Mouse (Mus musculus): ENCODE data around the gene Slc25a22. TPM values are rescaled to one million over a fixed set of nuclear protein-coding genes. Genes with fewer than 3 reads are reported as not detected.
A peak's percentile ranks its signal among the peaks of the same experiment; 100 is the strongest.

The Slc25a22 gene
- total and polyA plus RNA-seq, 2 experiments from 2014 or later, result 87.3 to 126 TPM

GRCm38 (mm10) chr7:141405466-141405865 lies 32.2 kb downstream of the Slc25a22 start:
- Histone ChIP-seq H3K27me3 (ENCODE audit: insufficient read depth, low read length) (no peaks in the 10 kb centered on the region), H3K27ac (no peak overlapping the region), H3K9ac (replicated peaks; ENCODE audit: low read length) (no peak overlapping the region), H3K4me2 (ENCODE audit: low read depth, low read length) (no peak overlapping the region), H3K9me3 (ENCODE audit: low read length) (no peaks in the 10 kb centered on the region), H3K4me1 (ENCODE audit: insufficient read depth, low read length) (no peaks in the 10 kb centered on the region; the same call in 1 of the 2 replicates), H3K36me3 (ENCODE audit: insufficient read depth, low read length) (peaks cover 22% of the 10 kb centered on the region; the same call in 1 of the 2 replicates), H3K4me3 (ENCODE audit: low read length) (no peak overlapping the region)
- no peak for ATAC-seq
- TF ChIP-seq CTCF (IDR thresholded peaks at IDR 0.05; ENCODE audit: low read depth), result no peak
- 87% methylated on average over 4 of the region's 4 CpGs for WGBS
- no peak for DNase-seq (ENCODE audit: low spot score)

DNA sequence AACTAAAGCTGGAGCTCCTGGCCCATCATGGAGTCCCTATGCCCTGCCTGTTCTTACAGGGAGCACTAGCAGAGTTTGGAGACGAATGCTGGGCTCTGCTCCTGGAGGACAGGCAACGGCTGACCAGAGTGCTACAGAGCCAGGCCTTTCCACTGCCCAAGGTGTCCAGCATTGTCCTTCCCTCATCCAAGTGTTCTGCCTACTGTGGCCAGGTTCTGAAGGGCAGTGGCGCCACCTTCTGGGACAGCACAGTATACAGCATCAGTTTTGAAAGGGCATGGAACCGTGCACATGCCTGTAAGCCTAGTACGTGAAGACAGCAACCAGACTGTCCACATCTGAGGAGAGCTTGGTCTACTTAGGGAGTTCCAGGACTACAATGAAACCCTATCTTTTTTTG lies 34.4 kb downstream of the Slc25a22 start:
- Histone ChIP-seq H3K9me3 (ENCODE audit: low read length) (no peaks in the 10 kb centered on the region), H3K27ac (no peak overlapping the region), H3K4me2 (ENCODE audit: low read depth, low read length) (no peak overlapping the region), H3K9ac (replicated peaks; ENCODE audit: low read length) (no peak overlapping the region), H3K4me1 (ENCODE audit: insufficient read depth, low read length) (no peaks in the 10 kb centered on the region), H3K36me3 (ENCODE audit: insufficient read depth, low read length) (peaks cover 35% of the 10 kb centered on the region), H3K4me3 (ENCODE audit: low read length) (no peak overlapping the region), H3K27me3 (ENCODE audit: insufficient read depth, low read length) (no peaks in the 10 kb centered on the region)
- peak; percentile 88 for TF ChIP-seq CTCF (IDR thresholded peaks at IDR 0.05; ENCODE audit: low read depth)
- 36% methylated on average over 5 of the region's 5 CpGs for WGBS
- ATAC-seq (peak; percentile 83), DNase-seq (ENCODE audit: low spot score) (peak; percentile 64)

- H3K9me3 ChIP-seq (ENCODE audit: low read length), result no peaks in the 10 kb centered on the region
- ATAC-seq, result no peak
- H3K27me3 ChIP-seq (ENCODE audit: insufficient read depth, low read length), result no peaks in the 10 kb centered on the region
- H3K4me3 ChIP-seq (ENCODE audit: low read length), result no peak overlapping the region
- DNase-seq (ENCODE audit: low spot score), result no peak
- no peak for TF ChIP-seq CTCF (IDR thresholded peaks at IDR 0.05; ENCODE audit: low read depth)
- H3K36me3 ChIP-seq (ENCODE audit: insufficient read depth, low read length), result peaks cover 29% of the 10 kb centered on the region
- no peak overlapping the region for H3K9ac ChIP-seq (replicated peaks; ENCODE audit: low read length)
- no peak overlapping the region for H3K4me2 ChIP-seq (ENCODE audit: low read depth, low read length)
- WGBS, result 87% methylated on average over 1 of the region's 1 CpGs
- H3K4me1 ChIP-seq (ENCODE audit: insufficient read depth, low read length), result peaks cover 7% of the 10 kb centered on the region; the same call in 1 of the 2 replicates
- no peak overlapping the region for H3K27ac ChIP-seq
These were observed 42.3 kb downstream of the Slc25a22 start for GRCm38 (mm10) chr7:141395348-141395747.

GRCm38 (mm10) chr7:141394771-141395170 lies 42.9 kb downstream of the Slc25a22 start:
- no peak overlapping the region for H3K4me2 ChIP-seq (ENCODE audit: low read depth, low read length)
- H3K9ac ChIP-seq (replicated peaks; ENCODE audit: low read length), result no peak overlapping the region
- H3K4me1 ChIP-seq (ENCODE audit: insufficient read depth, low read length), result peaks cover 7% of the 10 kb centered on the region; the same call in 1 of the 2 replicates
- H3K9me3 ChIP-seq (ENCODE audit: low read length), result no peaks in the 10 kb centered on the region
- H3K27ac ChIP-seq, result no peak overlapping the region
- H3K4me3 ChIP-seq (ENCODE audit: low read length), result no peak overlapping the region
- peaks cover 24% of the 10 kb centered on the region for H3K36me3 ChIP-seq (ENCODE audit: insufficient read depth, low read length)
- peak; percentile 93 for TF ChIP-seq CTCF (IDR thresholded peaks at IDR 0.05; ENCODE audit: low read depth)
- ATAC-seq (no peak), DNase-seq (ENCODE audit: low spot score) (peak; percentile 82)
- 13% methylated on average over 6 of the region's 6 CpGs for whole genome bisulfite sequencing
- no peaks in the 10 kb centered on the region for H3K27me3 ChIP-seq (ENCODE audit: insufficient read depth, low read length)

DNA sequence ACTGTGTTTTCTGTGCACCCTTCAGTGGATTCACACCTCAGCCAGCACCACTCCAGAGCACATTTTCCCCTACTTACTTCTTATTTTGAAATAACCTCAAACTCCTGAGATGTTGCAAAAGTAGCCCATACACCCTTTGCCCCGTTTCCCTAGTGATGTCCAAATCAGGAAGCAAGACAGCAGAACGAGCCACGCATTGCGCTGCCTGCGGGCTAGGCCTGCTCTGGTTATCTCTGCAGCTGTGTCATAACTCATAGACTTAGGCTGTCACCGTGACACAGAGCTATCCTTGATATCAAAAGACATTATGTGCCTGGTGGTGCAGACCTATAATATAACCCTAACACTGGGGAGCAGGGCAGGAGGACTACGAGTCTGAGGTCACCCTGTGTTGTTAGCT lies 43.5 kb downstream of the Slc25a22 start:
- H3K27ac ChIP-seq, result no peak overlapping the region
- ATAC-seq (no peak), DNase-seq (ENCODE audit: low spot score) (no peak)
- H3K4me3 ChIP-seq (ENCODE audit: low read length), result no peak overlapping the region
- H3K9ac ChIP-seq (replicated peaks; ENCODE audit: low read length), result no peak overlapping the region
- no peaks in the 10 kb centered on the region for H3K27me3 ChIP-seq (ENCODE audit: insufficient read depth, low read length)
- TF ChIP-seq CTCF (IDR thresholded peaks at IDR 0.05; ENCODE audit: low read depth), result no peak
- peaks cover 7% of the 10 kb centered on the region; the same call in 1 of the 2 replicates for H3K4me1 ChIP-seq (ENCODE audit: insufficient read depth, low read length)
- peaks cover 21% of the 10 kb centered on the region for H3K36me3 ChIP-seq (ENCODE audit: insufficient read depth, low read length)
- no peaks in the 10 kb centered on the region for H3K9me3 ChIP-seq (ENCODE audit: low read length)
- WGBS, result 88% methylated on average over 7 of the region's 7 CpGs
- no peak overlapping the region for H3K4me2 ChIP-seq (ENCODE audit: low read depth, low read length)

- Histone ChIP-seq H3K27me3 (ENCODE audit: insufficient read depth, low read length) (no peaks in the 10 kb centered on the region), H3K9ac (replicated peaks; ENCODE audit: low read length) (peak overlapping the region; percentile 69), H3K4me3 (ENCODE audit: low read length) (peak overlapping the region; percentile 60), H3K9me3 (ENCODE audit: low read length) (no peaks in the 10 kb centered on the region), H3K4me2 (ENCODE audit: low read depth, low read length) (peak overlapping the region; percentile 98), H3K27ac (peak overlapping the region; percentile 79), H3K36me3 (ENCODE audit: insufficient read depth, low read length) (peaks cover 12% of the 10 kb centered on the region), H3K4me1 (ENCODE audit: insufficient read depth, low read length) (peaks cover 7% of the 10 kb centered on the region; the same call in 1 of the 2 replicates)
- ATAC-seq (no peak; the same call in 1 of the 2 replicates), DNase-seq (ENCODE audit: low spot score) (no peak)
- WGBS, result 21% methylated on average over 9 of the region's 9 CpGs
- TF ChIP-seq CTCF (IDR thresholded peaks at IDR 0.05; ENCODE audit: low read depth), result no peak
These were observed 45.0 kb downstream of the Slc25a22 start for GRCm38 (mm10) chr7:141392552-141393222.

Measured in hindbrain, postnatal 0 days (tissue).